Mouse (Mus musculus): ENCODE measurements around the gene Akap9. TPM values are rescaled to one million over a fixed set of nuclear protein-coding genes. Genes with fewer than 3 reads are reported as not detected.

The Akap9 gene
- polyA plus RNA-seq, 1 experiment = 13.9 TPM

- Histone ChIP-seq H3K27ac (ENCODE audit: control insufficient read depth, insufficient read depth, low read length) (no peak overlapping the region), H3K4me3 (ENCODE audit: control insufficient read depth, insufficient read depth, low read length) (no peak overlapping the region), H3K27me3 (ENCODE audit: control insufficient read depth, insufficient read depth, low read length) (no peaks in the 10 kb centered on the region), H3K4me1 (replicated peaks; ENCODE audit: control insufficient read depth, insufficient read depth, low read length) (no peaks in the 10 kb centered on the region), H3K36me3 (ENCODE audit: control insufficient read depth, insufficient read depth, low read length) (peaks cover 9% of the 10 kb centered on the region)
- no peak for DNase-seq
- TF ChIP-seq POLR2A (IDR thresholded peaks at IDR 0.05; ENCODE audit: control insufficient read depth, extremely low read depth, insufficient read depth, low read length, poor library complexity) (no peak), CTCF (IDR thresholded peaks at IDR 0.05; ENCODE audit: borderline replicate concordance, control insufficient read depth, extremely low read depth, insufficient read depth, low read length, poor library complexity) (no peak)
- WGBS = 95% methylated on average over 4 of the region's 4 CpGs
Measured at GRCm38 (mm10) chr5:3977904-3978303, 50.0 kb downstream of the Akap9 start.

- no peaks in the 10 kb centered on the region; the same call in 1 of the 2 replicates for H3K36me3 ChIP-seq (ENCODE audit: control insufficient read depth, insufficient read depth, low read length)
- no peak for DNase-seq
- H3K4me3 ChIP-seq (ENCODE audit: control insufficient read depth, insufficient read depth, low read length) = no peak overlapping the region
- no peaks in the 10 kb centered on the region for H3K27me3 ChIP-seq (ENCODE audit: control insufficient read depth, insufficient read depth, low read length)
- WGBS = 90% methylated on average over 1 of the region's 1 CpGs
- TF ChIP-seq POLR2A (IDR thresholded peaks at IDR 0.05; ENCODE audit: control insufficient read depth, extremely low read depth, insufficient read depth, low read length, poor library complexity) (no peak), CTCF (IDR thresholded peaks at IDR 0.05; ENCODE audit: borderline replicate concordance, control insufficient read depth, extremely low read depth, insufficient read depth, low read length, poor library complexity) (no peak)
- no peaks in the 10 kb centered on the region for H3K4me1 ChIP-seq (replicated peaks; ENCODE audit: control insufficient read depth, insufficient read depth, low read length)
- H3K27ac ChIP-seq (ENCODE audit: control insufficient read depth, insufficient read depth, low read length) = no peak overlapping the region
Measured at GRCm38 (mm10) chr5:3989608-3990007, 61.8 kb downstream of the Akap9 start.

- no peak for TF ChIP-seq POLR2A (IDR thresholded peaks at IDR 0.05; ENCODE audit: control insufficient read depth, extremely low read depth, insufficient read depth, low read length, poor library complexity)
- TF ChIP-seq CTCF (IDR thresholded peaks at IDR 0.05; ENCODE audit: borderline replicate concordance, control insufficient read depth, extremely low read depth, insufficient read depth, low read length, poor library complexity) = no peak
- H3K4me3 ChIP-seq (ENCODE audit: control insufficient read depth, insufficient read depth, low read length) = no peak overlapping the region
- no peak overlapping the region for H3K27ac ChIP-seq (ENCODE audit: control insufficient read depth, insufficient read depth, low read length)
- H3K4me1 ChIP-seq (replicated peaks; ENCODE audit: control insufficient read depth, insufficient read depth, low read length) = no peaks in the 10 kb centered on the region
- no peak for DNase-seq
- no peaks in the 10 kb centered on the region; the same call in 1 of the 2 replicates for H3K36me3 ChIP-seq (ENCODE audit: control insufficient read depth, insufficient read depth, low read length)
- whole genome bisulfite sequencing = 97% methylated on average over 1 of the region's 1 CpGs
- H3K27me3 ChIP-seq (ENCODE audit: control insufficient read depth, insufficient read depth, low read length) = no peaks in the 10 kb centered on the region
Measured at GRCm38 (mm10) chr5:3990499-3990898, 62.6 kb downstream of the Akap9 start.

GRCm38 (mm10) chr5:4004531-4005469 lies 76.9 kb downstream of the Akap9 start:
- 96% methylated on average over 16 of the region's 16 CpGs for WGBS
- Histone ChIP-seq H3K4me3 (ENCODE audit: control insufficient read depth, insufficient read depth, low read length) (no peak overlapping the region), H3K27ac (ENCODE audit: control insufficient read depth, insufficient read depth, low read length) (no peak overlapping the region), H3K36me3 (ENCODE audit: control insufficient read depth, insufficient read depth, low read length) (peaks cover 13% of the 10 kb centered on the region), H3K27me3 (ENCODE audit: control insufficient read depth, insufficient read depth, low read length) (no peaks in the 10 kb centered on the region), H3K4me1 (replicated peaks; ENCODE audit: control insufficient read depth, insufficient read depth, low read length) (no peaks in the 10 kb centered on the region)
- TF ChIP-seq CTCF (IDR thresholded peaks at IDR 0.05; ENCODE audit: borderline replicate concordance, control insufficient read depth, extremely low read depth, insufficient read depth, low read length, poor library complexity) = no peak
- no peak for DNase-seq

GRCm38 (mm10) chr5:4006606-4007005 lies 78.8 kb downstream of the Akap9 start:
- TF ChIP-seq POLR2A (IDR thresholded peaks at IDR 0.05; ENCODE audit: control insufficient read depth, extremely low read depth, insufficient read depth, low read length, poor library complexity) = no peak
- no peak for TF ChIP-seq CTCF (IDR thresholded peaks at IDR 0.05; ENCODE audit: borderline replicate concordance, control insufficient read depth, extremely low read depth, insufficient read depth, low read length, poor library complexity)
- Histone ChIP-seq H3K27ac (ENCODE audit: control insufficient read depth, insufficient read depth, low read length) (no peak overlapping the region), H3K36me3 (ENCODE audit: control insufficient read depth, insufficient read depth, low read length) (peaks cover 15% of the 10 kb centered on the region), H3K4me1 (replicated peaks; ENCODE audit: control insufficient read depth, insufficient read depth, low read length) (no peaks in the 10 kb centered on the region), H3K27me3 (ENCODE audit: control insufficient read depth, insufficient read depth, low read length) (no peaks in the 10 kb centered on the region), H3K4me3 (ENCODE audit: control insufficient read depth, insufficient read depth, low read length) (no peak overlapping the region)
- DNase-seq = no peak
- 96% methylated on average over 3 of the region's 3 CpGs for WGBS

GRCm38 (mm10) chr5:4008266-4008665 lies 80.4 kb downstream of the Akap9 start:
- Histone ChIP-seq H3K4me3 (ENCODE audit: control insufficient read depth, insufficient read depth, low read length) (no peak overlapping the region), H3K27me3 (ENCODE audit: control insufficient read depth, insufficient read depth, low read length) (no peaks in the 10 kb centered on the region), H3K27ac (ENCODE audit: control insufficient read depth, insufficient read depth, low read length) (no peak overlapping the region), H3K4me1 (replicated peaks; ENCODE audit: control insufficient read depth, insufficient read depth, low read length) (no peaks in the 10 kb centered on the region), H3K36me3 (ENCODE audit: control insufficient read depth, insufficient read depth, low read length) (peaks cover 15% of the 10 kb centered on the region)
- DNase-seq = no peak
- 97% methylated on average over 10 of the region's 10 CpGs for WGBS
- TF ChIP-seq POLR2A (IDR thresholded peaks at IDR 0.05; ENCODE audit: control insufficient read depth, extremely low read depth, insufficient read depth, low read length, poor library complexity) = no peak
- no peak for TF ChIP-seq CTCF (IDR thresholded peaks at IDR 0.05; ENCODE audit: borderline replicate concordance, control insufficient read depth, extremely low read depth, insufficient read depth, low read length, poor library complexity)
